12 mouse cellular contexts compared by ENCODE assay signal in the genomic region with DNA sequence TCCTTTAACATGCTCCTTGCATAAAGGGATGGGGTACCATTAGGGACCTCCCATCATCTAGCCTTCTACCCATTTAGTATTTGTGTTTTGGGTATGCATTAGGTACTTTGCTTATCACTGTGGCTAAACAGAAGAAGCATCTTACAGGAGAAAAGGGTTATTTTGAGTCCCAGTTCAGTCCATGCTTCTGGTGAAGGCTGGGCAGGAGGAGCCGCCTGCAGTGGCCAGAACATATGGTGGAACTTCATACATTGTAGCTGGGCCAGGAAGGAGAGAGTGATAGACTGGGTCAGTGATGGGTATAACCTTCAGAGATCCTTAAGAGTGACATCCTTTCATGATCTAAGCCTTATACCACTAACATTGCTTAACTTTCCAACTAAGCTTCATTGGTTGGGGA.
"Had no signal": no experiment of that assay in that cellular context is flagged by ENCODE, and none has a peak within 500 bp of the region (broad histone marks: within the 10 kb centered on the region; RNA-seq: fewer than 3 reads in every experiment).

No protein-coding gene starts in this region.

- H3K4me3 ChIP-seq: left cerebral cortex, adult 2 months; liver, embryonic 13.5 days had no signal

- DNase-seq: kidney, postnatal 14 days; kidney, postnatal 4 days; layer of hippocampus, adult 9-11 months; layer of hippocampus, postnatal 36 days; liver, embryonic 13.5 days; lung, adult 2 months; lung, postnatal 14 days; lung, postnatal 4 days; midbrain, embryonic 14.5 days; thymus, adult 18-20 months; thymus, postnatal 36 days had no signal

- H3K27ac ChIP-seq: left cerebral cortex, adult 2 months; liver, embryonic 13.5 days had no signal
